Mouse (Mus musculus): ENCODE measurements at regions not wholly inside any gene's neighbourhood (a gene's known extent, or its start where the extent isn't known, plus 50 kb on each side); places are given as distances from the start of the nearest gene placed in this dataset.

DNA sequence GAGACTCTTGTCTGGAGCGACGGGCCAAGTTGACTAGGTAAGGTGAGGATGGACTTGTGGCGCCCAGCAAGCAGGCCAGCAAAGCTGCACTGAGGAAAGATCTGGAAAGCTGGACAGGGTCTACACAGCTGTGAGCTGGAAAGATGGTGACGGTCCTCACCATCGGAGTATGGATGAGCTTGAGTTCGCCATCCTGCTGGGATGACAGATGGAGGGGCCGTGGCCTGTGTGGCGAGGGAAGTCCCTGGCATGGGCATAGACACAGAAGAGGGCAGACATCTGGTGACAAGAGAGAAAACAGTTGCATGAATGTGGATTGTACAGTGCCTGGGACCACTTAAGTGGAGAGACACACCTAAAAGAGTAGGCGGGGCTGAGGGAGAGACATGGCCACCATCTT is 57.6 kb downstream of the Tmem270 start:
- DNase-seq (ENCODE audit: low read depth, low spot score) = no peak

DNA sequence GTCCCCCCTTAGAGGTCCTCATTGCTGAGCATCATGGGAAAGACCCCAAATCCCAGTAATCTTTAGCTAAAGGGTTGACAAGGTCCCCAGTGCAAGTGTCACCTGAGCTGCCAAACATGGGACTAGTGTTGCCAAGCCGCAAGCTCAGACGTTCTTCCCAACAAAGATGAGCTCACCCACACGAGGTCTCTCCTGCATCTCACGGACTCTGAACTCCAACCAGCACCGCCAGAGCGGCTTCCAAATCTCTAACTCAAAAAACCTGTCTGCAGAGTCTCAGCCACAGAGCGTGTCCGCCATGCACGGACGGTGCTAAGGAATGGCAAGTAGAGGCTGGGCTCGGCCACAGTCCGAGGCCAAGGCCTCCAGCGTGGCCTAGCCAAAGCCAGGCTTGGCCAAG is 58.0 kb downstream of the Tmem270 start:
- no peak for DNase-seq (ENCODE audit: low read depth, low spot score)

DNA sequence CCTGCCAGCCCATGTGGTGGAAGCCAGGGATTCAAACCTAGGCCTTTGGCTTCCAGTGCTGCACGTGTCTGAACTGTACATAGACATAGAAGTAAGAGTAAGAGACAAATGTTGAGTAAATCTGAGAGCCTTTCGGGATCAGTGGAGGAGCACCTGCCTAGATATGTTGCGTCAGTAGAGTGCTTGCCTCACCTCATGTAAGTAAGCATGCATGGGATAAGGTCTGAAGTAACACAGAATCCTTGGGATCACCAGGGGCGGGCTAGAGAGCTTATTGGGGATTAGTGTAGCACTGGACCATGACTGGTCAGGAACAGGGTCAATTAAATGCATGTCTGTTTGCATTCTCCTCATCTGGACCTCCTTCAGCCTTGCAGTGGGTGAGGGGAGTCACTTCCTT is 61.1 kb downstream of the Tmem270 start:
- no peak for DNase-seq (ENCODE audit: low read depth, low spot score)

DNA sequence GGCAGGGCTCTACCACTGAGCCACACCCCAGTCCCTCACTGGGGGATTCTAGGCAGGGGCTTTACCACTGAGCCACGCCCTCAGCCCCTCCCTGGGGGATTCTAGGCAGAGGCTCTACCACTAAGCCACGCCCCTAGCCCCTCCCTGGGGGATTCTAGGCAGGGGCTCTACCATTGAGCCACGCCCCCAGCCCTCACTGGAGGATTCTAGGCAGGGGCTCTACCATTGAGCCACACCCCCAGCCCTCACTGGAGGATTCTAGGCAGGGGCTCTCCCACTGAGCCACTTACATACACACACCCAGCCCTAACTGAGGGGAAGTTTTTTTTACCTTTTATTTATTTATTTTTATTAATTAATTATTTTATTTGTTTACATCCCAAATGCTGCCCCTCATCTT is 62.3 kb downstream of the Tmem270 start:
- DNase-seq (ENCODE audit: low read depth, low spot score) = peak; percentile 27

DNA sequence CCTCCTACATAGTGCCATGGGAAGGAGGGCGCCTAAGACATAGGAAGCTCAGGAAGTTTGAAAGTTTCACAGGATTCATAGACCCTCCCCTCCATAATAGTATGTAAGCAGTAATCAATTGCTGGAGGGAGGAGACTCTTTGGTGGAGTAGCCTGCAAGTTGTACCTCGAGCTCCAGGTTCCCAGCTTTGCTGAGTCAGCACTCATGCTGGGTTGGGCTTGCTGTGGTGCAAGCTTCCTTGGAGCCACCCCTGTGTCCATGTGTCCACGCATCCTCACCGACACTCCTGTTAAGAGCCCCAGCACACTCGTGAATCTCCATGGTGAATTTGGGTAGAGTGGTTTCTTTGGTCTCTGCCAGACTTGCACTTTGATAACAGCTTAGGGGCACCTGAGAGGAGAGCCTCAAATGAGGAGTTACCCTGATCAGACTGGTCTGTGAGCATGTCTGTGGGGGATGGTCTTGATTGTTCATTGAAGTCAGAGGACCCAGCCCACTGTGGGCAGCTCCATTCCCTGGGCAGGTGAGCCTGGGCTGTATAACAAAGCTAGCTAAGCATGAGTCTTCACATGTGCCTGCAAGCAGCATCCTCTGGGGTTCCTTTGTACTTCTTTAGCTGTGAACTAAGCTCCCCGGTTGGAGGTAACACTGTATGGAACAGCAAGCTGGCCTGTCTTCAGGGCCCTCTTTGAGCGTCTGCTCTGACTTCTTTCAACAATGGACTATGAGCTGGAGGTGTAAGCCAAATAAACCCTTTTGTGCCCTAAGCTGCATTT is 65.1 kb downstream of the Tmem270 start:
- no peak for DNase-seq (ENCODE audit: low read depth, low spot score)

DNA sequence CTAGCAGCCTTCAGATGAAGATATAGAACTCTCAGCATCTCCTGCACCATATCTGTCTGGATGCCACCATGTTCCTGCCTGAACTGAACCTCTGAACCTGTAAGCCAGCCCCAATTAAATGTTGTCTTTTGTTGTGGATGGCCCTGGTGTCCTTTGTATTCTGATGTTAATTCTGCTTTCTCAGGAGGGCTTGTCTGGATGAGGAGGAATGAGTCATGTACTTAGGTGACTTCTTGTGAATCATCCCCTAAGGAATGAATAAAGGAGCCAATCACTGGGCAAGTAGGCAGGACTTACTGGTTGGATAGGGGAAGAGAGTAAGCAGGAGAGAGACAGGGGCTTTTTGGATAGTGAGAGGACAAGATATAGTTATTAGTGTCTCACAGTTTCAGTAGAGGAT is 70.0 kb downstream of the Tmem270 start:
- peak; percentile 76 for DNase-seq (ENCODE audit: low read depth, low spot score)

DNA sequence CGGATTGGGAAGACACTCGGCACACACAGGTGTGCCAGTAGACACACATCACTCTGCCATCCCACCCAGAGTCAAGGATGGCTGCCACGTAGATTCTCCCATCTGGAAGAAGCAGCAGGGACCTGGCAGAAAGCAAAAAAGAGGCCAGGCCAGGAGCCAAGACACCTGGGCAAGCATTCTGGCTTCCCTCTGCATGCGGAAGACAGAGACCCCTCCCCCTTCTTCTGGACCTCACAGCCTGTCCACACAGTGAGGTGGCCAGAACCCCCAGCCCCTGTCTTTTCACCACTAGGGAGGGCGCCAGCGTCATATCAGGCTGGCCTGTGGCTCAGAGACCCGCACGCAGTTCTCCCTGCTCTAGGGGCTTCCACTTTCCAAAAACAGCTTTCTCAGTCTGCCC is 73.6 kb downstream of the Tmem270 start:
- no peak for DNase-seq (ENCODE audit: low read depth, low spot score)

DNA sequence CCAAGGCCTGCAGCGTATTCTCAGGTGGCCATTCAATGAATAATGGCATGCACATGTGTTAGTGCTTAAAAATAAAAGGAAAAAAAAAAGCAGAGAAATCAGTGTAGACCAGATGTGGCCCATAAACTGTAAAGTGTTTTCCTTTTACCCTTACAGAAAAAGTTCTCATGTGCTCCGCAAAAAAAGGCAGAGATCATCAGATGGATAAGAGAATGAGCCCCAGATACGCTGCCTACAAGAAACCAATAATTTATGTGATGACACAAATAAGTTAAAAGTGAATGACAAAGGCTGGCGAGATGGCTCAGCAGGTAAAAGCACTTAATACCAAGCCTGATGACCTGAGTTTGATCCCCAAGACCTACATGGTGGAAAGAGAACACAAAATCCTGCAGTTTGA is 70.5 kb upstream of the Eln start:
- DNase-seq (ENCODE audit: low read depth, low spot score) = no peak

DNA sequence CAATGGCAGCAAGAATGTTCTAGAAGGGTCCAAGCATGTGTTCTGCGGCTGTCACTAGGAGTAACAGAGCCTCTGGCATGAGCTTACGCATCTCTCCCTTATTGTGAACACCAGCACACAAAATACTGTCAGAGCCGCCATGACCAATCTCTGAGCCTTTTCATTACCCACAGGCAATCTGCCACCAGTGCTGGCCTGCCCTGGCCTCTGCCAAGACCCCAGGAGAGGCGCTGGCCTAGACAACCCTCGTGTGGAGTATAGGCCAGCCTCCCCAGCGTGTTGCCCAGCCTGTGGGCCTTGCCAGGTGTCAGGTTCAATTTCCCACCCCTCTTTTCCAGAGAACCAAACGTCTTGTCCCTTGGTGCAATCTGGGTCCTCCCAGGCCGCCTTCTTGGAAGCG is 62.0 kb upstream of the Eln start:
- DNase-seq (ENCODE audit: low read depth, low spot score) = no peak

DNA sequence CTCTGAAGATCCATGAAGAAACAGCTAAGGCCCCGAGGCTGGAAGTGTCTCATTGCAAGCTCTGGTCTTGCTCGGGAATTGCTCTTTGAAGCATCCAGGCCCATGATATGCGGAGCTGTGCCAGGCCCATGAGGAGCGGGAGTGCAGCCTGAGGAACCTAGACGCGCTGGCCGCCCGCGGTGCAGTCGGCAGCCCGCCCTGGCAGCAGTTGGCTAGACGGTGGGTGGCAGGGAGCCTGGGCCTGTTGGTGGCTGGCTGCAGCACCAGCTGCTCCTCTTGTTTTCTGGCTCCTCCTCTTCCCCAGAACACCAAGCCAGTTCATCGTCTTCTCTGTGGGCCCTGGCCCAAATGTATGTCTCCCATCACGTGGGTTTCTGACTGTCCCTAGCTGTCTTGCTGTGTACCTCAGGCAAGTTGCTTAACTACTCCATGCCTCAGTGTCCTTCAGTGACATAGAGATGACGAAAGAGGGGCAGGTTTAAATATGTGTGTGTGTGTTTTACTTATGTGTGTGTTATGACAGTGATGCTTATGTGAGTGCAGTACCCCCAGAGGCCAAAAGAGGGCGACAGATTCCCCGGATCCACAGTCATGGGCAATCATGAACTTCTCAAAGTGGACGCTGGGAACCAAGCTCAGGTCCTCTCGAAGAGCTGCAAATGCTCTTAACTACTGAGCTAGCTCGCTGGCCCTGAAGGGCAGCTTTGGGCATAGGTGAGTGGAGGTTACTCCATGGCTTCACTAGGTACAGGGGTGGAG is 57.3 kb upstream of the Eln start:
- peak; percentile 63 for DNase-seq (ENCODE audit: low read depth, low spot score)

DNA sequence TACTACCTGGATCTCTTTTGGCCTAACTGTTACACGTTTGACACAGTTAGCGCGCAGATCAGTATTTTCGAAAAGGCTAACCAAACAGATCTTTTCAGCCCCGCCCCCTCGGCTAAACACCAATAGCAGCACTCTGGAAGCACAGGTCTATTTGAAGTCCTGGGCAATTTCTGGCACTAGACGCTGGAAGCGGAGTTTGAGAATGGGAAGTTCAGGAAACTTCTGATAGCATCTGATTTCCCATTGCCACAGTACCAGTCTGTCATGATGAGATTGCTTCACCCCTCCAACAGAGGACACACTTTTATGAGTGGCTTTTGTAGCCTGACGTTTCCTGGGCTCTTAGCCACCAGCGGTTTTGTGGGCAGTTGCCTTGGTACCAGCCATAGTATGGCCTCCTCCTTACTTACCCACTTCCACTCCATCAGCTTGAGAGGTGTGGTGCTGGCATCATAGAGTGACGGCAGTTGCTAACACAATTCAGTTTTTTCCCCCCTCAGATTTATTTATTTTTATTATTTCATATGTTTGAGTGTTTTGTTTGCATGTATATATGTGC is 55.1 kb upstream of the Eln start:
- no peak for DNase-seq (ENCODE audit: low read depth, low spot score)

DNA sequence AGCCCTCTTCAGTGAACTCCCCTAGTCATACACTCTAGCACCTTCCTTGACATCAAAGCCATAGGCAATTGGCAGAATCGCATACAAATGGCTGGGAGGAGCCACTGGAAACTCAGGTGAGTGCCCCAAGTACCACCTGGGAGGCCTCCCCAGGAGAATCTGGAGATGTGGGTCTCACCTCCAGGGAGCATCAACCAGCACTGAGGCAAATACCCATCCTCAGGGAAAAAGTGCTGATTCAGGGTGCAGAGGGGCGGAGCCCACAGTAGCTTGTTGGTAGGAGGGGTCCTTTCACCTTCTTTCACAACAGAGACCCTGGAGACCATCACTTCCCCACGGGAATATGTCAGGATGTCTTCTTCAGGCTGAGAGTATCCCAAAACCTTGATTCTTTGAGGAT is 53.4 kb upstream of the Eln start:
- no peak for DNase-seq (ENCODE audit: low read depth, low spot score)

DNA sequence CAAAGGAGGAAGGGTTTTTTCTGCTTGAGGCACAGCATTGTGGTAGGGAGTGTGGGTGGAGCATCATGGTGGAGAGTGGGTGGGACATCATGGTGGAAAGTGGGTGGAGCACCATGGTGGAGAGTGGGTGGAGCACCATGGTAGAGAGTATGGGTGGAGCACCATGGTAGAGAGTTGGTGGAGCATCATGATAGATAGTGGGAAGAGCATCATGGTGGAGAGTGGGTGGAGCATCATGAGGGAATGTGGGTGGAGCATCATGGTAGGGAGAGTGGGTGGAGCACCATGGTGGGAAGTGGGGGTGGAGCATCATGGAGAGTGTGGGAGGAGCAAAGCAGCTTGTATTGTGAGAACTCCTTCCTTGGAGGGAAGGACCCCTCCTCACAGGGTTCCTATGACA is 52.8 kb upstream of the Eln start:
- peak; percentile 70 for DNase-seq (ENCODE audit: low read depth, low spot score)

DNA sequence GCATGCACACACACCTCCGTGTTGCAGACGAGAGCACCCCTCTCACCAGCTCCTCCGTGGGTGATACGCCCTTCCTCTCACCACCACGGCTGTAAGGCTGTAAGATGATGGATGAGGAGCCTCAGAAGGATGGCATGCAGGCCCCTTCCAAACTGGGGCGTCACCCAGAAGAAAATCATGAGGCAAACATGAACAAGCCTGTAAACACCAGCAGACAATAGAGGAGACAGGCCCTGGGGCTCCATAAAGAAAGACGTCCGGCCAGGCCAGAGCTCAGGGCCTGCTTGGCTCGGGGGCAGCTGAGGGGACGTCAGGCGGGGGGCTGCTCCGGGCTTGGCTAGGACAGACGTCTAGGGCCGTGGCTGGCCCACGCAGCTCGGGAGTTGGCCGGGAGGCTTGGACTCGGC is 50.6 kb upstream of the Eln start:
- no peak for DNase-seq (ENCODE audit: low read depth, low spot score)

Data from ZHBTc4 (cell line).